Mouse (Mus musculus) lung, adult 2 months (tissue): ENCODE results near the gene Armh3.
A peak's percentile ranks its signal among the peaks of the same experiment; 100 is the strongest.

Experiments
- CTCF ChIP-seq: fragments of 200-500 bp; IDR thresholded peaks from 2 replicates; pipeline ENCODE4 v1.5.1; 2011; ENCODE audit warnings: mild to moderate bottlenecking, low read length, control low read depth; ENCODE audit not compliant: insufficient read depth
- POLR2A ChIP-seq: fragments of 200-500 bp; IDR thresholded peaks from 2 replicates; pipeline ENCODE4 v1.6.1; 2011; ENCODE audit warnings: low read depth, mild to moderate bottlenecking, control low read depth, low read length, borderline replicate concordance; ENCODE audit errors: extremely low read depth

GRCm38 (mm10) chr19:46003371-46004226, 5.3 kb upstream of the Armh3 start, which contains the start of gene Hps6:
- TF ChIP-seq CTCF (no peak), POLR2A (peak; percentile 86; the same call in 1 of the 2 replicates)
